Mouse (Mus musculus) midbrain, embryonic 16.5 days (tissue): ENCODE measurements at regions not wholly inside any gene's neighbourhood (a gene's known extent, or its start where the extent isn't known, plus 50 kb on each side); places are given as distances from the start of the nearest gene placed in this dataset.

Experiments used
- ATAC-seq: fragments of 200-750 bp; cut with Nextera tagmentation; 2 replicates; pipeline ENCODE4 v1.8.0; 2017; ENCODE audit warnings: moderate TSS enrichment
- H3K27ac ChIP-seq: fragments of 300-500 bp; sonication (generic); 2 replicates; pipeline ENCODE4 v1.5.1; 2014; ENCODE audit warnings: mild to moderate bottlenecking, low read length, mixed read lengths
- H3K27me3 ChIP-seq: fragments of 300-500 bp; sonication (generic); 2 replicates; pipeline ENCODE4 v1.6.1; 2014; ENCODE audit warnings: low read depth, low read length, mixed read lengths; ENCODE audit not compliant: control insufficient read depth, insufficient read depth
- H3K36me3 ChIP-seq: fragments of 300-500 bp; sonication (generic); 2 replicates; pipeline ENCODE4 v1.6.1; 2014; ENCODE audit warnings: mild to moderate bottlenecking, low read length, moderate library complexity, mixed read lengths; ENCODE audit not compliant: control insufficient read depth, insufficient read depth
- H3K4me1 ChIP-seq: fragments of 300-500 bp; sonication (generic); 2 replicates; pipeline ENCODE4 v1.6.1; 2014; ENCODE audit warnings: mild to moderate bottlenecking, low read length, mixed read lengths; ENCODE audit not compliant: control insufficient read depth, insufficient read depth
- H3K4me2 ChIP-seq: fragments of 300-500 bp; sonication (generic); 2 replicates; pipeline ENCODE4 v1.6.1; 2014; ENCODE audit warnings: mild to moderate bottlenecking, low read length, mixed read lengths
- H3K4me3 ChIP-seq: fragments of 300-500 bp; sonication (generic); 2 replicates; pipeline ENCODE4 v1.5.1; 2014; ENCODE audit warnings: low read depth, mild to moderate bottlenecking, low read length, moderate library complexity, mixed read lengths
- H3K9ac ChIP-seq: fragments of 300-500 bp; sonication (generic); 2 replicates; pipeline ENCODE4 v1.6.1; 2014; ENCODE audit warnings: low read depth, low read length, mixed read lengths
- H3K9me3 ChIP-seq: fragments of 300-500 bp; sonication (generic); replicated peaks from 2 replicates; pipeline ENCODE4 v1.6.1; 2014; ENCODE audit warnings: mild to moderate bottlenecking, low read length, mixed read lengths; ENCODE audit not compliant: control insufficient read depth, poor library complexity, severe bottlenecking
- WGBS: fragments of 180-500 bp; shearing (Covaris S2); extraction: QIAGEN DNeasy Blood & Tissue Kit; methylation state at CpG from one replicate; pipeline ENCODE4 v1.1.7; 2014; 5-methylcytosine and 5-hydroxymethylcytosine counted together

- H3K9ac ChIP-seq = no peak overlapping the region
- H3K36me3 ChIP-seq = no peaks in the 10 kb centered on the region
- H3K9me3 ChIP-seq = no peaks in the 10 kb centered on the region
- no peaks in the 10 kb centered on the region; the same call in 1 of the 2 replicates for H3K4me1 ChIP-seq
- ATAC-seq = no peak
- H3K4me2 ChIP-seq = no peak overlapping the region
- no peak overlapping the region for H3K4me3 ChIP-seq
- WGBS = 69% methylated on average over 7 of the region's 7 CpGs
- no peak overlapping the region for H3K27ac ChIP-seq
- no peaks in the 10 kb centered on the region for H3K27me3 ChIP-seq
These were observed 52.0 kb upstream of the Trp53i11 start for GRCm38 (mm10) chr2:93135324-93135723.

GRCm38 (mm10) chr2:93133301-93133971 lies 53.9 kb upstream of the Trp53i11 start:
- Histone ChIP-seq H3K9ac (no peak overlapping the region), H3K4me2 (no peak overlapping the region), H3K27me3 (no peaks in the 10 kb centered on the region), H3K4me3 (no peak overlapping the region), H3K4me1 (no peaks in the 10 kb centered on the region; the same call in 1 of the 2 replicates), H3K36me3 (no peaks in the 10 kb centered on the region), H3K27ac (no peak overlapping the region), H3K9me3 (no peaks in the 10 kb centered on the region)
- 84% methylated on average over 10 of the region's 10 CpGs for WGBS
- ATAC-seq = no peak

- ATAC-seq = no peak
- Histone ChIP-seq H3K4me3 (no peak overlapping the region), H3K4me1 (no peaks in the 10 kb centered on the region; the same call in 1 of the 2 replicates), H3K27ac (no peak overlapping the region), H3K36me3 (no peaks in the 10 kb centered on the region), H3K9me3 (no peaks in the 10 kb centered on the region), H3K9ac (no peak overlapping the region), H3K4me2 (no peak overlapping the region), H3K27me3 (no peaks in the 10 kb centered on the region)
- 56% methylated on average over 9 of the region's 9 CpGs for WGBS
These were observed 55.3 kb upstream of the Trp53i11 start for GRCm38 (mm10) chr2:93131825-93132623.

- Histone ChIP-seq H3K9me3 (no peaks in the 10 kb centered on the region), H3K36me3 (no peaks in the 10 kb centered on the region), H3K9ac (no peak overlapping the region), H3K4me1 (peaks cover 4% of the 10 kb centered on the region; the same call in 1 of the 2 replicates), H3K4me2 (no peak overlapping the region), H3K4me3 (no peak overlapping the region), H3K27ac (no peak overlapping the region), H3K27me3 (no peaks in the 10 kb centered on the region)
- no peak for ATAC-seq
- WGBS = 92% methylated on average over 9 of the region's 9 CpGs
These were observed 56.1 kb upstream of the Trp53i11 start for GRCm38 (mm10) chr2:93131236-93131635.

DNA sequence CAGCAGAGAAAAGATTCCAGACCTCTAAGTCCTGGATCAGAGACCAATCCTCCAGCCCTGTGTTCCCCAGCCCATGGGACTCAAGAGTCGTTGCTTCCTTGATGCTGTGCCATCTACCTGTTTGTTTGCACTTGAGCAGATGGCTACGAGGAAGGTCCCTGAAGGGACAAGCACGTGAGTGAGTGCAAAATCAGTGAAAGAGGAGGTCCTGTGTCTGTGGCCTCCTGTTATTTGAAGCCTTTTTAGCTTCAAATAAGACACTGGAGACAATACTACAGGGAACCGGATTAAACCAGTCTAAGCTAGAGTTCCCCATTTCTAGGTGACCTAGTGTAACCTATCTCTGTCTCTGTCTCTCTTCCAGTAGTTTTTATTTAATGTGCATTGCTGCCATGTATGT lies 58.2 kb upstream of the Trp53i11 start:
- no peak overlapping the region for H3K27ac ChIP-seq
- H3K4me3 ChIP-seq = no peak overlapping the region
- no peaks in the 10 kb centered on the region for H3K36me3 ChIP-seq
- peaks cover 4% of the 10 kb centered on the region; the same call in 1 of the 2 replicates for H3K4me1 ChIP-seq
- H3K9me3 ChIP-seq = no peaks in the 10 kb centered on the region
- ATAC-seq = no peak
- H3K27me3 ChIP-seq = no peaks in the 10 kb centered on the region
- H3K9ac ChIP-seq = no peak overlapping the region
- no peak overlapping the region for H3K4me2 ChIP-seq
- 52% methylated on average over 4 of the region's 4 CpGs for WGBS

- Histone ChIP-seq H3K4me3 (no peak overlapping the region), H3K36me3 (no peaks in the 10 kb centered on the region), H3K9me3 (no peaks in the 10 kb centered on the region), H3K4me2 (no peak overlapping the region), H3K9ac (no peak overlapping the region), H3K4me1 (peaks cover 11% of the 10 kb centered on the region; the same call in 1 of the 2 replicates), H3K27ac (peak overlapping the region; percentile 45; the same call in 1 of the 2 replicates), H3K27me3 (no peaks in the 10 kb centered on the region)
- 0 out of 2 replicates have a peak, but pooled peaks have one; percentile 18 for ATAC-seq
- WGBS = 59% methylated on average over 7 of the region's 7 CpGs
These were observed 60.7 kb upstream of the Trp53i11 start for GRCm38 (mm10) chr2:93126595-93127165.

GRCm38 (mm10) chr2:93126112-93126511 lies 61.2 kb upstream of the Trp53i11 start:
- Histone ChIP-seq H3K4me2 (no peak overlapping the region), H3K4me1 (peaks cover 11% of the 10 kb centered on the region; the same call in 1 of the 2 replicates), H3K27ac (peak overlapping the region; percentile 45; the same call in 1 of the 2 replicates), H3K9me3 (no peaks in the 10 kb centered on the region), H3K4me3 (no peak overlapping the region), H3K36me3 (no peaks in the 10 kb centered on the region), H3K27me3 (no peaks in the 10 kb centered on the region), H3K9ac (no peak overlapping the region)
- ATAC-seq = peak; percentile 30; the same call in 1 of the 2 replicates
- WGBS = 37% methylated on average over 7 of the region's 7 CpGs

DNA sequence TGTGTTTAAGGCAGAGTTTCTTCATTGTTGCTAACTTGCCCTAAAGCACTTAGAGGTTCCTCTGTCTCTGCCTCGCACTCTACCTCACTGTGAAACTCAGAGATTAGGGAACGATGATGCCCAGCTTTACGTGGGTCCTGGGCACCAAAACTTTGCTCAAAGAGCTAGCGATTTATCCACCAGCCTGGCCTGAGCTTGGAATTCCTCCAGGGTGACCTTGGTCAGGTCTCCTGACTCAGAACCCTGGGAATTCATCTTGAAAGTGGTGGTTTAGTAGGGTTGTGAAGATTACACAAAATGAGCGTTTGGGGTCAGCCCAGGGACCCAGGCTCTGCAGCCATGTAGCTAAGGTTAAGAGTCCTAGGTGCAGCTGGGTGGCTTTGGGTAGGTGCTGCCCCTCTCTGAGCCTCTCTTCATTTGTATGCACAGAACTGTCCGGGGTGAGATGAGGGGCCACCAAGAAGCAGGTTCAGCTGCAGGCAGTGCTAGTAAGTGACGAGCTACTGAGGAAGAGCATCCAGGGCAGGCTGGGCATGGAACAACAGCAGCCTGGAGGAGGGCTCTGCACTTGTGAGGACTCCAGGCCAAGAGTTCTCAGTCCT lies 62.4 kb upstream of the Trp53i11 start:
- 89% methylated on average over 7 of the region's 7 CpGs for WGBS
- no peak overlapping the region for H3K4me2 ChIP-seq
- no peak overlapping the region for H3K27ac ChIP-seq
- H3K27me3 ChIP-seq = no peaks in the 10 kb centered on the region
- no peak overlapping the region for H3K4me3 ChIP-seq
- no peaks in the 10 kb centered on the region for H3K36me3 ChIP-seq
- H3K9me3 ChIP-seq = no peaks in the 10 kb centered on the region
- peaks cover 11% of the 10 kb centered on the region; the same call in 1 of the 2 replicates for H3K4me1 ChIP-seq
- ATAC-seq = no peak
- H3K9ac ChIP-seq = no peak overlapping the region
